Mouse (Mus musculus) left cerebral cortex, adult 2 months (tissue): ENCODE measurements at regions not wholly inside any gene's neighbourhood (a gene's known extent, or its start where the extent isn't known, plus 50 kb on each side); places are given as distances from the start of the nearest gene placed in this dataset.
A peak's percentile ranks its signal among the peaks of the same experiment; 100 is the strongest.

Experiments used
- DNase-seq, 2 experiments: peaks; one replicate each; pipeline ENCODE4 v3.0.0; 2021 to 2022; ENCODE audit warnings: low spot score in 2 of 2, mixed read lengths in 1 of 2; ENCODE audit errors: extremely low spot score in 1 of 2
- H3K27ac ChIP-seq: fragments of 200-600 bp; 2 replicates; pipeline ENCODE4 v1.8.1; 2022
- H3K4me3 ChIP-seq: fragments of 200-600 bp; 2 replicates; pipeline ENCODE4 v1.8.1; 2022
- CTCF ChIP-seq: fragments of 200-600 bp; IDR thresholded peaks from 2 replicates; pipeline ENCODE4 v1.8.1; 2022; ENCODE audit warnings: antibody characterized with exemption, mild to moderate bottlenecking, moderate library complexity
- intact Hi-C: fragments of 180-260 bp; cut with DNase I; formaldehyde crosslinking; loops from one replicate; pipeline ENCODE4 v1.15.1; 2025

GRCm38 (mm10) chr13:70464996-70465395 is 172.4 kb downstream of the Ice1 start:
- DNase-seq: no peak
- no peak for TF ChIP-seq CTCF
- Histone ChIP-seq H3K4me3 (no peak overlapping the region), H3K27ac (no peak overlapping the region)
- intact Hi-C loops: no loop called here

GRCm38 (mm10) chr13:70474746-70475145 is 162.7 kb downstream of the Ice1 start:
- intact Hi-C loops: no loop called here
- TF ChIP-seq CTCF: no peak
- no peak overlapping the region for H3K4me3 ChIP-seq
- DNase-seq: no peak
- no peak overlapping the region for H3K27ac ChIP-seq

GRCm38 (mm10) chr13:70475366-70475765 is 162.1 kb downstream of the Ice1 start:
- DNase-seq: no peak
- Histone ChIP-seq H3K27ac (no peak overlapping the region), H3K4me3 (no peak overlapping the region)
- TF ChIP-seq CTCF: no peak
- intact Hi-C loops: no loop called here

GRCm38 (mm10) chr13:70499302-70499701 is 138.1 kb downstream of the Ice1 start:
- no peak for TF ChIP-seq CTCF
- Histone ChIP-seq H3K27ac (peak overlapping the region; percentile 38), H3K4me3 (no peak overlapping the region)
- intact Hi-C loops: no loop called here
- DNase-seq: no peak
